ENCODE assay signal across 24 mouse cellular contexts in the genomic region with DNA sequence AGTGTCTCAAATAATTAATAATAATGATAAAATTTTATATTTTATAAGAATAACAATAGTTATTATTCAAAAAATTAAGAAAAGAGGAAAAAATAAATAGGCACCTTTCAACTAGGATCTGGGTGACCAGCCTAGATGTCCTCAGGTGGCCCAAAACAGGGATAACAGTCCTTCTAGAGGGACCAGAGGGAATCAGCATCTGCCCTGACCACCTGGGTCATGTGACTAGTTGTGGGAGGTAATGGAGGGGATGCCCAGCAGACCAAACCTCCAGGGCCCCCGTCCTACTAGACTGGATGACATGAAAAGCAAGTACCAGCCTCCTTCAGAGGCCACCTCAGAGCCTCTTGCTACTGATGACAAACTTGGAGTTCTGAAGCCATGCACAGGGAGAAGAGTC.
DNase-seq lines count a peak whose midpoint lies in the region; ATAC-seq lines count a peak whose summit lies in the region.
"Had no signal": no experiment of that assay in that cellular context is flagged by ENCODE, and none has a peak within 500 bp of the region (broad histone marks: within the 10 kb centered on the region; RNA-seq: fewer than 3 reads in every experiment).

No protein-coding gene starts in this region.

- intact Hi-C loops in gastrocnemius, postnatal 14 days (cut with DNase I; ENCODE audit: low total_unique reads) = no loop called here
- intact Hi-C loops in left cerebral cortex, postnatal 4 days (cut with DNase I) = no loop called here

- peaks cover 30% of the 10 kb centered on the region for H3K4me1 ChIP-seq in neural tube, embryonic 13.5 days (replicated peaks)
- H3K4me1 ChIP-seq in neural tube, embryonic 15.5 days = peaks cover 11% of the 10 kb centered on the region
- H3K4me1 ChIP-seq in embryonic facial prominence, embryonic 14.5 days (ENCODE audit: control insufficient read depth, insufficient read depth, low read length) = peaks cover 12% of the 10 kb centered on the region
- H3K4me1 ChIP-seq in limb, embryonic 15.5 days = peaks cover 13% of the 10 kb centered on the region
- H3K4me1 ChIP-seq: heart, embryonic 10.5 days; heart, embryonic 13.5 days had no signal

- no peak for ATAC-seq in neural tube, embryonic 13.5 days (ENCODE audit: low read depth)
- ATAC-seq in neural tube, embryonic 15.5 days (ENCODE audit: low FRiP score) = no peak
- no peak for ATAC-seq in embryonic facial prominence, embryonic 14.5 days (ENCODE audit: low read depth)
- ATAC-seq in limb, embryonic 15.5 days (ENCODE audit: insufficient number of reproducible peaks, low FRiP score, low TSS enrichment, low read depth) = no peak
- ATAC-seq: CD4-positive, CD25-positive, alpha-beta regulatory T cell, adult 4 months; forebrain, embryonic 14.5 days; forebrain, postnatal 0 days; hindbrain, postnatal 0 days had no signal

- peak overlapping the region; percentile 52 for H3K27ac ChIP-seq in neural tube, embryonic 13.5 days (replicated peaks)
- no peak overlapping the region for H3K27ac ChIP-seq in neural tube, embryonic 15.5 days (replicated peaks)
- peak overlapping the region; percentile 55 for H3K27ac ChIP-seq in embryonic facial prominence, embryonic 14.5 days (replicated peaks; ENCODE audit: low read depth, low read length)
- peak overlapping the region; percentile 75 for H3K27ac ChIP-seq in limb, embryonic 15.5 days
- H3K27ac ChIP-seq: embryonic facial prominence, embryonic 15.5 days; heart, adult 2 months; heart, embryonic 10.5 days; heart, embryonic 13.5 days; hindbrain, embryonic 14.5 days; hindbrain, postnatal 0 days had no signal

- no peak overlapping the region for H3K9ac ChIP-seq in neural tube, embryonic 13.5 days
- no peak overlapping the region for H3K9ac ChIP-seq in neural tube, embryonic 15.5 days (replicated peaks)
- no peak overlapping the region for H3K9ac ChIP-seq in embryonic facial prominence, embryonic 14.5 days (ENCODE audit: low read depth, low read length)
- H3K9ac ChIP-seq in limb, embryonic 15.5 days = no peak overlapping the region
- H3K9ac ChIP-seq: embryonic facial prominence, embryonic 15.5 days; forebrain, postnatal 0 days; heart, embryonic 13.5 days; hindbrain, embryonic 14.5 days had no signal

- no peaks in the 10 kb centered on the region for H3K9me3 ChIP-seq in neural tube, embryonic 13.5 days
- no peaks in the 10 kb centered on the region for H3K9me3 ChIP-seq in neural tube, embryonic 15.5 days (replicated peaks)
- no peaks in the 10 kb centered on the region for H3K9me3 ChIP-seq in embryonic facial prominence, embryonic 14.5 days (ENCODE audit: control insufficient read depth, low read length)
- H3K9me3 ChIP-seq in limb, embryonic 15.5 days = no peaks in the 10 kb centered on the region
- H3K9me3 ChIP-seq: embryonic facial prominence, embryonic 15.5 days; heart, embryonic 10.5 days; heart, embryonic 13.5 days had no signal

- whole genome bisulfite sequencing in neural tube, embryonic 13.5 days = 68% methylated on average over 1 of the region's 1 CpGs
- WGBS in neural tube, embryonic 15.5 days = 85% methylated on average over 1 of the region's 1 CpGs
- 85% methylated on average over 1 of the region's 1 CpGs for WGBS in embryonic facial prominence, embryonic 14.5 days
- WGBS in limb, embryonic 15.5 days = 79% methylated on average over 1 of the region's 1 CpGs

- H3K4me3 ChIP-seq in neural tube, embryonic 13.5 days = no peak overlapping the region
- no peak overlapping the region for H3K4me3 ChIP-seq in neural tube, embryonic 15.5 days (replicated peaks)
- no peak overlapping the region for H3K4me3 ChIP-seq in embryonic facial prominence, embryonic 14.5 days (ENCODE audit: low read depth, low read length)
- H3K4me3 ChIP-seq in limb, embryonic 15.5 days = no peak overlapping the region
- H3K4me3 ChIP-seq: embryonic facial prominence, embryonic 15.5 days; heart, adult 2 months; heart, embryonic 10.5 days; heart, embryonic 13.5 days had no signal

- DNase-seq in embryonic facial prominence, embryonic 14.5 days (ENCODE audit: low spot score) = no peak
- no peak for DNase-seq in gastrocnemius, postnatal 14 days
- no peak for DNase-seq in left cerebral cortex, postnatal 4 days
- DNase-seq: adrenal gland, adult 2 months; adrenal gland, postnatal 14 days; cerebellum, adult 11 months; cerebellum, adult 2 months; cerebellum, adult 9-11 months; cerebellum, postnatal 25 days; forebrain, postnatal 0 days; gastrocnemius, postnatal 36 days; heart, adult 2 months; heart, postnatal 14 days; heart, postnatal 4 days had no signal

- H3K4me2 ChIP-seq in neural tube, embryonic 13.5 days = no peak overlapping the region
- no peak overlapping the region for H3K4me2 ChIP-seq in neural tube, embryonic 15.5 days
- no peak overlapping the region for H3K4me2 ChIP-seq in embryonic facial prominence, embryonic 14.5 days (ENCODE audit: low read depth, low read length)
- no peak overlapping the region for H3K4me2 ChIP-seq in limb, embryonic 15.5 days
- H3K4me2 ChIP-seq: embryonic facial prominence, embryonic 15.5 days; heart, embryonic 13.5 days; hindbrain, embryonic 14.5 days had no signal

- no peaks in the 10 kb centered on the region for H3K36me3 ChIP-seq in neural tube, embryonic 13.5 days
- no peaks in the 10 kb centered on the region for H3K36me3 ChIP-seq in neural tube, embryonic 15.5 days
- H3K36me3 ChIP-seq in embryonic facial prominence, embryonic 14.5 days (ENCODE audit: control insufficient read depth, insufficient read depth, low read length) = no peaks in the 10 kb centered on the region
- 0 out of 2 replicates have a peak, but pooled peaks cover 5% of the 10 kb centered on the region for H3K36me3 ChIP-seq in limb, embryonic 15.5 days
- H3K36me3 ChIP-seq: heart, embryonic 10.5 days had no signal

- peaks cover 20% of the 10 kb centered on the region for H3K27me3 ChIP-seq in neural tube, embryonic 13.5 days
- no peaks in the 10 kb centered on the region for H3K27me3 ChIP-seq in neural tube, embryonic 15.5 days (replicated peaks)
- no peaks in the 10 kb centered on the region for H3K27me3 ChIP-seq in embryonic facial prominence, embryonic 14.5 days (replicated peaks; ENCODE audit: control insufficient read depth, insufficient read depth, low read length)
- H3K27me3 ChIP-seq in limb, embryonic 15.5 days = no peaks in the 10 kb centered on the region
- H3K27me3 ChIP-seq: embryonic facial prominence, embryonic 15.5 days had no signal
